Mouse (Mus musculus) limb, embryonic 14.5 days (tissue): ENCODE data around the gene Mecom. TPM values are rescaled to one million over a fixed set of nuclear protein-coding genes. Genes with fewer than 3 reads are reported as not detected.

Source experiments
- ATAC-seq: fragments of 200-750 bp; cut with Nextera tagmentation; 2 replicates; pipeline ENCODE4 v1.8.0; 2017; ENCODE audit warnings: low read depth, moderate number of reproducible peaks, moderate TSS enrichment; ENCODE audit not compliant: low FRiP score
- DNase-seq: peaks from one replicate; pipeline ENCODE4 v3.0.0-alpha.2; 2015; ENCODE audit warnings: low spot score
- H3K27ac ChIP-seq: fragments of 300-500 bp; sonication (generic); replicated peaks from 2 replicates; pipeline ENCODE4 v1.5.1; 2014; ENCODE audit warnings: low read depth, mild to moderate bottlenecking, low read length, moderate library complexity, mixed read lengths
- H3K27me3 ChIP-seq: fragments of 300-500 bp; sonication (generic); 2 replicates; pipeline ENCODE4 v1.6.1; 2014; ENCODE audit warnings: low read length, mixed read lengths; ENCODE audit not compliant: control insufficient read depth, insufficient read depth
- H3K36me3 ChIP-seq: fragments of 300-500 bp; sonication (generic); 2 replicates; pipeline ENCODE4 v1.6.1; 2014; ENCODE audit warnings: mild to moderate bottlenecking, low read length, moderate library complexity, mixed read lengths; ENCODE audit not compliant: control insufficient read depth, insufficient read depth
- H3K4me1 ChIP-seq: fragments of 300-500 bp; sonication (generic); 2 replicates; pipeline ENCODE4 v1.6.1; 2014; ENCODE audit warnings: antibody characterized with exemption, low read length, mixed read lengths; ENCODE audit not compliant: control insufficient read depth, insufficient read depth
- H3K4me2 ChIP-seq: fragments of 300-500 bp; sonication (generic); replicated peaks from 2 replicates; pipeline ENCODE4 v1.6.1; 2014; ENCODE audit warnings: low read depth, mild to moderate bottlenecking, low read length, moderate library complexity; ENCODE audit not compliant: severe bottlenecking
- H3K4me3 ChIP-seq: fragments of 300-500 bp; sonication (generic); replicated peaks from 2 replicates; pipeline ENCODE4 v1.5.1; 2014; ENCODE audit warnings: low read length
- H3K9ac ChIP-seq: fragments of 300-500 bp; sonication (generic); 2 replicates; pipeline ENCODE4 v1.6.1; 2014; ENCODE audit warnings: mild to moderate bottlenecking, low read depth, low read length, moderate library complexity; ENCODE audit not compliant: severe bottlenecking
- H3K9me3 ChIP-seq: fragments of 300-500 bp; sonication (generic); 2 replicates; pipeline ENCODE4 v1.6.1; 2016; ENCODE audit warnings: low read length; ENCODE audit not compliant: control insufficient read depth
- POLR2A ChIP-seq: fragments of 200-500 bp; IDR thresholded peaks from 2 replicates; pipeline ENCODE4 v1.8.0; 2012; ENCODE audit warnings: inconsistent platforms, mild to moderate bottlenecking, moderate library complexity, borderline replicate concordance; ENCODE audit not compliant: insufficient read depth, insufficient read length; ENCODE audit errors: extremely low read depth
- WGBS: fragments of 180-500 bp; shearing (Covaris S2); extraction: QIAGEN DNeasy Blood & Tissue Kit; methylation state at CpG from one replicate; pipeline ENCODE4 v1.1.7; 2014; 5-methylcytosine and 5-hydroxymethylcytosine counted together
- polyA plus RNA-seq, 2 experiments: library from polyadenylated mRNA; depleted of rRNA in 1 of 2; stranded (reverse) in 1 of 2; unstranded in 1 of 2; fragments of >200 nt; fragmentation: Nextera tagmentation in 1 of 2; extraction: Ambion mirVana in 1 of 2; gene quantifications; 2 replicates each; pipeline versions ENCODE4 v1.2.1 to v1.2.3; 2012 to 2014

Gene Mecom
- polyA plus RNA-seq, 2 experiments: 35.8 to 42.2 TPM

GRCm38 (mm10) chr3:30468068-30468835 lies 79.6 kb downstream of the Mecom start:
- H3K9ac ChIP-seq: no peak overlapping the region
- ATAC-seq: no peak
- no peak overlapping the region for H3K4me2 ChIP-seq
- no peaks in the 10 kb centered on the region for H3K4me1 ChIP-seq
- TF ChIP-seq POLR2A: no peak
- H3K27me3 ChIP-seq: no peaks in the 10 kb centered on the region
- no peak for DNase-seq
- no peaks in the 10 kb centered on the region; the same call in 1 of the 2 replicates for H3K36me3 ChIP-seq
- H3K9me3 ChIP-seq: no peaks in the 10 kb centered on the region
- 67% methylated on average over 7 of the region's 7 CpGs for WGBS
- H3K4me3 ChIP-seq: no peak overlapping the region
- no peak overlapping the region for H3K27ac ChIP-seq

- H3K9me3 ChIP-seq: no peaks in the 10 kb centered on the region
- H3K4me1 ChIP-seq: no peaks in the 10 kb centered on the region
- no peaks in the 10 kb centered on the region for H3K27me3 ChIP-seq
- DNase-seq (no peak), ATAC-seq (no peak)
- no peak overlapping the region for H3K4me2 ChIP-seq
- no peak overlapping the region for H3K27ac ChIP-seq
- no peak for TF ChIP-seq POLR2A
- H3K36me3 ChIP-seq: no peaks in the 10 kb centered on the region; the same call in 1 of the 2 replicates
- H3K4me3 ChIP-seq: no peak overlapping the region
- H3K9ac ChIP-seq: no peak overlapping the region
- WGBS: 64% methylated on average over 11 of the region's 11 CpGs
These were observed 81.7 kb downstream of the Mecom start for GRCm38 (mm10) chr3:30466031-30466650.

- Histone ChIP-seq H3K36me3 (no peaks in the 10 kb centered on the region; the same call in 1 of the 2 replicates), H3K4me2 (no peak overlapping the region), H3K9me3 (no peaks in the 10 kb centered on the region), H3K27me3 (no peaks in the 10 kb centered on the region), H3K9ac (no peak overlapping the region), H3K4me1 (no peaks in the 10 kb centered on the region), H3K27ac (no peak overlapping the region), H3K4me3 (no peak overlapping the region)
- ATAC-seq (no peak), DNase-seq (no peak)
- WGBS: 84% methylated on average over 3 of the region's 3 CpGs
- TF ChIP-seq POLR2A: no peak
These were observed 83.3 kb downstream of the Mecom start for GRCm38 (mm10) chr3:30464497-30464896.

GRCm38 (mm10) chr3:30461831-30462230 lies 86.0 kb downstream of the Mecom start:
- TF ChIP-seq POLR2A: no peak
- Histone ChIP-seq H3K36me3 (no peaks in the 10 kb centered on the region), H3K27ac (no peak overlapping the region), H3K27me3 (no peaks in the 10 kb centered on the region), H3K4me3 (no peak overlapping the region), H3K9me3 (no peaks in the 10 kb centered on the region), H3K4me1 (no peaks in the 10 kb centered on the region), H3K4me2 (no peak overlapping the region), H3K9ac (no peak overlapping the region)
- ATAC-seq (no peak), DNase-seq (no peak)
- WGBS: 88% methylated on average over 2 of the region's 2 CpGs

GRCm38 (mm10) chr3:30460890-30461578 lies 86.8 kb downstream of the Mecom start:
- Histone ChIP-seq H3K4me1 (no peaks in the 10 kb centered on the region), H3K9me3 (no peaks in the 10 kb centered on the region), H3K27ac (no peak overlapping the region), H3K27me3 (no peaks in the 10 kb centered on the region), H3K36me3 (no peaks in the 10 kb centered on the region), H3K9ac (no peak overlapping the region), H3K4me3 (no peak overlapping the region), H3K4me2 (no peak overlapping the region)
- TF ChIP-seq POLR2A: no peak
- DNase-seq (peak; percentile 27), ATAC-seq (no peak)
- WGBS: 88% methylated on average over 9 of the region's 9 CpGs
